Mouse (Mus musculus): ENCODE results near the gene Plcd1.
A peak's percentile ranks its signal among the peaks of the same experiment; 100 is the strongest.

The Plcd1 gene

DNA sequence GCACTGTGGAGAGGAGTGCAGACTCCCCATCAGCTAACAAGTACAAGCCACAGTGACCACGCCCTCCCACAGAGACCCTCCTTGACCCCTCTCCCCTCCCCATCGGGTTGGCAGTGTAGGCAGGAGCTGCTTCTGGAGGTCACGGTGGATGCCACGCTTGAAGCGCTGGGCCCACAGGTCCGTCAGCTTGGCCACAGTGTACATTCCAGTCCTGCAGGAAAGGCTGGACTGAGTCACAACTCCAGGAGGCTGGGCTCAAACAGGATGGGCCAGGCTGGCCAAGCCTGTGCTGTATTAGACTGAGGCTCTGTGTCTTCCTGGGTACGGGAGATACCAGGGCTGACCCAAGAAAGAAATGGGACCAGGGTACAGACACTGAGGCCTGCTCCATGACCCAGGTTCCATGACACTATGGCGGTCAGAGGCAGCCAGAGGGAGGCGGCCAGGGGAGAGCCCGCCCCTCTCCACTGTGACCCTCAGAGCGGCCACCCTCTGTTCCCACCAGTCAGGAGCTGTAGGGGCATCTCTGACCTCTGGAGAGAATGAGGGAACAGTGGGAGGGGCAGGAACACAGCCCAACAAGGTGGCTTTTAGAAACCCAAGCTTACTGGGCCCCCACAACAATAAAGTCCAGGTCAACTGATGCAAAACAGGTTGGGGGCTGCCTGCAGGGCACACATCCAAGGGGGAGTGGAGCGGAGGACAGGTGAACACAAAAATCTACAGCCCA, 1.6 kb downstream of the Plcd1 start:
- peak; percentile 76 for DNase-seq (ENCODE audit: low spot score)

DNA sequence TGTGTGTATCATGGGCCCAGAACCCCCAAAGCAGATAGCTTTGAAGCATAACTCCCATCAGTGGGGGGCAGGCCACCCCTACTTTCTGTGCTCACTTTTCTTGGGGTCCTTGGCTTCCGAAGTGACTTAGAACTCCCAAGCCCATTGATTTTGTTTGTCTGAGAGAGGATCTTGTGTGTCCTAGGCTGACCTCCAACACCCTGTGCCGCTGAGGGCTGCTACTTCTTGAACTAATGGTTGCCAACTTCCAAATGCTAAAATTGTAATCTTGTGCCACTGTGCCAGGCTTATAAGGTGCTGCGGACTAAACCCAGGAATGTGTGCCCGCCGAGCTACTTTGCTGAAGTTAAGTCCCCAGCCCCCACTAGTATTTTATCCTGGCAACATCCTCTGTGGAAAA, 2.8 kb downstream of the Plcd1 start:
- no peak for DNase-seq (ENCODE audit: low spot score)

DNA sequence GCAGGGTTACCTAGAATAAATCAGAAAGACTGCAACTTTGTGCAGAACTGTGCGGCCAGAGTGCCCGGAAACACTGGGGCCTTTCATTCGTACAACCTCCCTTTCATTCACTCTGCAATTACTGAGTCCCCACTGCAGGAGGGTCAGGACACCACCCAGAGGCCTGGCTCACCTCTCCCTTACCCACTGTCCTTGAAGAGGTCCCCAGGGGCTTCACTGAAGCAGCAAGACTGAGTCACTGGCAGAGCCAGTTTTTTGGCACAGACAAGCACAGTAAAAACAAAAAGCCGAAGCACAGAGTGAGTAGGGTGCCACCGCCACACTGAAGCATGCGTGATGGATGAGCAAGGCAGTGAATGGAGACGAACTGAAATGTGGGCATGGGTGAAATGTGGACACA, 3.9 kb downstream of the Plcd1 start:
- no peak for DNase-seq (ENCODE audit: low spot score)

DNA sequence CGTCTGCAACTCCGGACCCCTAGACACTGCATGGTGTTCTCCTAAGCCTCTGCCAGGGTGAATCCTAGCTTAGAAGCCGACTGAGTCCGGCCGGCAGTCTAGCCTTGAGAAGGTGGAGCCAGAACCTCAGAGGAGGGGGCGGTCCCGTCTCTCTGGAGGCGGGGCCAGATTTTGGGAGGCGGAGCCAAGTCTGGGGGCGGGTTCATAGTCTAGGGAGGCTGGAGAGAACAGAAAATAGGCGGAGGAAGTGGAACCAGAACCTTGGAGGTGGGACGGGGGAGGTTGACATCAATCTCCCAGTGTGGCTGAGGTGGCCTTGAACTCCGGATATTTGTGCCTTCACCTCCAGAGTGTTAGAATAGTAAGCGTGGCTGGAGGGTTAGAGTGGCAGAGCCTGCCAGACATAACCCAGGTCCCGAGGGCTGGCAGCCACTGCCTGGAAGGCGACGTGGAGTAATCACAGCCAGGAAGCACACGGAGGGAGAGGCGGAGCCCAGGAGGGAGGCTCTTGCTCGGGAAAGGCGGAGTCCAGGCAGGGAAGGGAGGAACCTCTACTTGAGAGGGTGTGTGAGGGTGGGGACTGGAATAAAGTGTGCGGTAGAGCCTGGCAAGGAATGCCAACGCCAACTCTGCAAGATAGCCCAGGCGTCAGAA, 5.0 kb downstream of the Plcd1 start:
- peak; percentile 92 for DNase-seq (ENCODE audit: low spot score)

DNA sequence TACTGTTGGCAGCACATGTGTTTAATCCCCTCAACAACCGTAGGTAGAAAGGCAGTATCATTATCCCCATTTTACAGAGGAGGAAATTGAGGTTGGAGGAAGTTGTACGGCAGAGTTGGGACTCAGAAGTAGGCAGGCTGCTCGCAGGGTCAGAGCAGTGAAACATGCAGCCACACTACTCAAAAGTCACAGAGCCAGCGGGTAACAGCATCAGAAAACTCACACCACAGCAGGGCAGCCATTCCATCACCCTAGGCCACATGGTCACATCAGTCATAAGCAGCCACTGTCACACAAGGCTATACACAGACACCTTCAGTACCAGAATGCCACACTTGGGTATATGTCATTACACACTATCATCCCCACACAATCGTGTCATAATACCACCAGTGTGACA, 6.0 kb downstream of the Plcd1 start:
- no peak for DNase-seq (ENCODE audit: low spot score)

DNA sequence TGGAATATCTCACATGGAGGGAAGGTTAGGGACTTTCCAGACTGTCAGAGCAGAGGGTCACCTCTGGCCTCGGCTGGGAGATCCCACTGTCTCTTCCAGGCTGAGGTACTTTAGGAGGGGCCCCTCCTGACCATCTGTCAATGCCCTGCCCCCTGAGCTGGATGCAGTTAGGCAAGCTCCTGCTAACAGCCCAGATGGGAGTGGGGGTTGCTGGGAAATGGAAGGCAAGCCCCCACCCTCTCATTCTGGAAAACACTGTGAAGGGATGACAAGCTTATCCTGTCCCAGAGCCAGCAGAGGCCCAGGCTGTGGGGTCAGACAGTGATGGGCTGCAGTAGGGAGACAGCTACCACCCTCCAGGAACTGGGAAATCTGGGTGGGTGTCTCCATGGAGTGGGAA, 6.9 kb downstream of the Plcd1 start:
- no peak for DNase-seq (ENCODE audit: low spot score)

DNA sequence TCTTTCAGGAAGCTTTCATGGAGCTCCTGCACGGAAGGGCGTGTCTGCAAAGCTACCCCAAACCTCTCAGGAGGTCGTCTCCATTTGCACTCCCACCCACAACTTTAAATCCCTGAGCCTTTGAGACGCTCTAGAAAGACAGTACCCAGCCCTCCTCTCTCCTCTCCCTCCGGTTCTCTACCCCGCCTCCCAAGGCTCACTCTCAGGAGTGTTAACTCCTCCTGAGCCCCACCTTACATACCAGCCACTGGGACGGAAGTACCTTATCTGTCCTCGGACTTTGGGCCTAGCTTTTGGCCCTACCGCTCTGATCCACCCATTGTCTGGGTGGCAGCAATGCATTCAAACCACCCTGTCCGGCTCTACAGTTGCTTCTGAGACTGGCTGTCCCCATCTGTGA, 9.3 kb downstream of the Plcd1 start:
- no peak for DNase-seq (ENCODE audit: low spot score)

DNA sequence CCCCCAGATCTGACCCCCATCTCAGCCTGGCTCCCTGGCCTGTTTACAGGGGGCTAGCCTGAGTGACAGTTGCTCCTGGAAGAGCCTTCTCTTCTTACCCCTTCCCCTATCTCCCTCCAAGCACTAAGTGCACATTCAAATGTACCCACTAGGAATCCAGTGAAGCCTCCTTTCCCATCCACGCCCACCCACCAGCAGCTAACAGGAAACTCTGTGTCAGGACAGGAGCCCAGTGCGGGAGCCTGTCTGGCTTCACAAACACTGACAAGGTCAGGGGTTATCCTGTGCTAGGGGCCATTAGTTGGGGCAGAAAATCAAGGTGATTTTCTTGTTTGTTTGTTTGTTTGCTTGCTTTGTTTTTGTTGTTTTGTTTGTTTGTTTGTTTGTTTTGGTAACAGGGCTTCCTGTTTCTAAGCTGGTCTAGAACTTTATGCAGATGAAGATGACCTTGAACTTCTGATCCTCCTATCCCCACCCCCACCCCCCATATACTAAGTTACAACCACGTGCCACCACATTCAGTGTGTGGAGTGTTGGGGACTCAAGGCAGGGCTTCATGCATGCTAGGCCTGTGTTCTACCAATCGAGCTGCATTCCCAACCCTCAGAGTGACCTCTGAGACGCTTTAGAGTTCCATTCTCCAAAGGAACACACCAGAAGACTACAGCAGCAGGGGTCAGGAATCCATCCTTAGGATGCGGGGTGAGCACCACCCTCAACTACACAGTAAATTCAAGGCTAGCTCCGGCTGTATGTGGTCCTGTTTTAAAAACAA, 10.5 kb downstream of the Plcd1 start:
- DNase-seq (ENCODE audit: low spot score): no peak

DNA sequence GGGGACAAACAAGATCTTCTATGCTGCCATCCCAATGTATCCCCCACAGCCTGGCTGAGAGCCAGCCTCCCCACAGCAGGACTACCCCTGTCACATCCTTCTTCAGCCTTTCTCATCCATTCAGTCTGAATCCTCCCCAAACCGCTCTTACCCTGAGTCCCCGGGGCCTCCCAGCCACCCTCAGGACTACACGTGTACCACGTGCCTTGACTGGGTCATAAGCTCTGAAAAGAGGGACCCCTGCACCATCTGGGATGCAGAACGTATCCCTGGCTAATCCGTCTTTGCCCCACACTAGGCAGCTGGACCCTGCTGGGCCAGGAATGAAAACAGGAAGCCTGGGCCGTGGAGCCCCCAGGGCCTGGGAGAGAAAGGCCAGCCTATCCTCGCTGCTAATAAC, 11.3 kb downstream of the Plcd1 start:
- DNase-seq (ENCODE audit: low spot score): no peak

DNA sequence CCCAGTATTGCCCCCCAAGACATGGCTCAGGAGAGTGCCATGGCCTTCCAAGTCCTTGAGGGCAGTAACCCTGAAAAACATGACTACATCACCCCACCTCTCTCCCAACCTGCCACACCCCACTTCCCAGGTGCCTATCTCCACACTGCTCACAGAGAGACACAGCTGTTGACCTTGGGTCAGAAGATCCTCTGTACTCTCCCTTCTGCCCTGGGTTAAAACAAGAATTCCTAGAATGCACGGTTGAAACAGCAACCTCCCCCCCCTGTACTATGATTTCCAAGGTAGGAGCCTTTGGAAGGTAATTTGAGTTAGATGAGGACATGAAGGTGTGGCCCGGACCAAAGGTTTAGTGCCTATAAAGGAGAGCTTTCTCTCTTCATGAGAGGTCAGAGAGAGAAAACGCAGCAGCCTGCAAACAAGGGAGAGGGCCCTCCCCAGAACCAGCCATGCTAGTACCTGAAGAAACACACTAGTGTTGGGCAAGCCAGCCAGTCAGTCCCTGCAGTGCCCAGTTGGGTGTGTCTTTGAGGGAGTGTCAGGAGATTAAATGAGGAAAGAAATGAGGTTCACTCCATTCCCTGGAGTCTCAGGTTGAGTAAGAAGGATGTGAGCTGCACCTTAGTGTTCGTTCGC, 13.1 kb downstream of the Plcd1 start:
- DNase-seq (ENCODE audit: low spot score): no peak

DNA sequence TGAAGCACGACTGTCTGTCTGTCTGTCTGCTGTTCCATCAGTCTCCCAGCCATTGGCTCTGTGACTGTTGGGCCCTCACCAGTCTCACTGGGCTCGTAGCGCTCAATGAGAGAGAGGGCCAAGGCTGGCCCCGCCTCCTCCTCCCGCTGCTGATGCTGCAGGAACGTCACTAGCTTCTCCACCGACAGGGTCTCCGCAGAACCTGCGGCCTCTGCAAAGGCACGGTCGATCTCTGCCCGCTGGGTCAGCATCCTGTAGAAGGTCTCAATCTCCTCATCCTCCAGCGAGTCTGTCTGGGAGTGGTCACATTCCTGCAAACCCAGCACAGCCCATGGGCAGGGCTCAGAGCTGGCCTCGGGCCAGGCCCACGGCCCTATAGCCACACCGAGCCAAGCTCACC, 17.6 kb downstream of the Plcd1 start:
- DNase-seq (ENCODE audit: low spot score): no peak

DNA sequence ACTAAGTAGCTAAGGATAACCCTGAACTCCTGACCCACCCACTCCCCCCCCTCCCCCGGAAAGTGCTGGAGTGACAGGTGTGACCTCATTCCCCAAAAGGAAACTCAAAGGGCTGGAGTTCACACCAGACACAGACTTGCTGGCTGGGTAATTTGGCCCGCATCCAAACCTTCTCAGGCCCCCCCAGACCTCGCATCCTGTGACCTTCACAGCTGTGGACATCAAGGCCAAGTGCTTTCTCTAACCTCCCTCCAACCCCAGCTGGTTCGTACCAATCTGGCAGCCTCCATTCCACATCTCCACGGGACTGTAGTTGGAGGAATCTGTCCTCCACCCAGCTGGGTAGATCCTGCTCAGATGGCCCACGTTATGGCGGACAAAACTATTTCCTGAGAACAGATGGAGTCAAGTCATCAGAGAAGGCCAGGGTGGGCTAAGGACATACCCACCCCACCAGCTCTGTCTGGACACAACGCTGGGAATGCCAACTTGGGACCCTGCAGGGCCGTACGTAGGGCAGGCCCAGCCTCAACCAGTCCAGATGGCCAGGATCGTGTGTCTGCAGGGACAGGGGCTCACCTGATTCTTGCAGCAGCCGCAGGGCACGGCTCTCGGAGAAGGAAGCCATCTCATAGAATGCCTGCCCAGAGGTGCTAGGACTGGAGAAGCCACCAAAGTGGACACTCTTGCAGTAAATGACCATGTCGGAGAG, 20.0 kb downstream of the Plcd1 start:
- DNase-seq (ENCODE audit: low spot score): no peak

DNA sequence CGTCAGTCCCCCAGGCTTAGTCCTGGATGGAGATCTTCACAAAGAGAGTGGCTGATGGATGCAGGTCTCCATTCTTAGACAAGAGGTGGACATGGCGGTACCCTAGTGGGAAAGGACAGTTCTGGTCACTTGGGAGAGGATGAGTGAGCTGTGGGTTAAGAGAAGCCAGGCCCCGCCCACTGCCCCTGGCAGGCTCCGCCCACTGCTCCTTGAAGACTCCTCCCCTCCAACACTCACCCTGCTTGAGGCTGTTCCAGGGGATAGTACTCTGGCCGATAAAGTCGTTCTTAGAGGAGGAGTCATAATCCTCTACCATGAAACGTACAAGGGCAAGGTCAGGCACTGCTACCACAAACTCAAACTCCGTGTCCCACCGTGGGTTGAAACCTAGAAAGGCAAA, 21.5 kb downstream of the Plcd1 start:
- no peak for DNase-seq (ENCODE audit: low spot score)

DNA sequence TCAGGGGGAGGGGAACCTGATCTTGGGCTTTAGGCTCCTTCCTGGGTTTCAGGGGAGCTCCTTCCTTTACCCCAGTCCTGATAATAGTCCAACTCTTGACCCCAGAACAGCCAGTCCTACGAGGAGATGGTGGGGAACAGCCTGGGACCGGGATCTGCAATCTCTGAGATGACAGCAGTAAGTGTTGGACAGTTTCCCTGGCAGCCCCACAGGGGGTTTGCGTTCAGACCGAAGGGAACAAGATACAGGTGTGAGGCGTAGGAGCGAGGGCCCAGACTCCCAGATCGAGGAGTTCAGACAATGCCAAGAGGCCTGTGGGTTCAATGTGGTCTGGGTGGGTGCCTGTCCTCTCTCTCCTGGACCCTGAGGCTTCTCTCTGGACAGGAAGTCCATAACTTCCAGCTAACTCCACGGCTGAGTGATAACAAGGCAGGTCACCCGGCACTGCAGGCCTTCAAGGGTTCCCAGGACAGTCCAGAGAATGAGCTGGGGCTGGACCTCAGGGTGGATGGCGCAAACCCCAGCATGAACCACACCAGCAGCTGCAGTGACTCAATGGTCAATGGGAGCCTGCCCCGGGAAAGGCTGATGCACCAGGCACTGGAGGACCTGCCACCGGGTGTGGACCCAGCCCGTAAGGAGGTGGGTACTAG, 23.0 kb downstream of the Plcd1 start:
- no peak for DNase-seq (ENCODE audit: low spot score)

DNA sequence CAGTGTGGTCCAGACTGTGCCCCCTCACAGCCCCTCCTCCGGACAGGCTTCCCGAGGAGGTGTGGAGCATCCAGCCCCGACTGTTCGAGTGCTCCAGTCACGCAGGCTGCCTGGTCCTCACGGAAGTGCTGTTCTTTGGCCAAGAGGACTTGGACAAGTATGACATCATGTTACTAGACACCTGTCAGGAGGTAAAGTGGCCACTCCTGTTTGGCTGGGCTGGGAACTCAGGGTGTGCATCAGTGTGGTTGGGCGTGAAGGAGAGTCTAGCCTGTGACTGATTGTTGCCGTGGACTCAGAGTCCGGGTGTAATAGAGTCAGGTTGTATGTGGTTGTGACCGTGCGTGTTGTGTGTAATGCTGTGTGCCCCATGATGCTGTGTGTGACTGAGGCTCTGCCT, 25.0 kb downstream of the Plcd1 start:
- peak; percentile 46 for DNase-seq (ENCODE audit: low spot score)

DNA sequence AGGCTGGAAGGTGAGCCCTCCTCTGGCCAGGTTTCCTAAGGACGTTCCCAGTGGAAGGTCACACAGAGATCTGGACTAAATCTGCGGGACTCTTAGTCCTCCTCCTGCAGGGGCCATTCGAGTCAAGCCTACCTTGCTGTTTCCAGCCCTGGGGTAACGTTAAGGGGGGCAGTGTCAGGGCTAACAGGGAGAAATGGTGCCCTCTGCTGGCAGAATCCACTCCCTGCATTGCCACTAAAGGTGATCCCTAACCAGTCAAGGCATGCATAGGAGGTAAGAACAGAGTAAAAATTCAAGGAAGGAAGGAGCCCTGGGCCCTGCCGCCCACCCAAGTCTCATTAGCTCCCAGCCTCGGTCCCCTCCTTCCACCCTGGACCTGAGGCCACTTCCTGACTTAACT, 25.7 kb downstream of the Plcd1 start:
- DNase-seq (ENCODE audit: low spot score): peak; percentile 85

DNA sequence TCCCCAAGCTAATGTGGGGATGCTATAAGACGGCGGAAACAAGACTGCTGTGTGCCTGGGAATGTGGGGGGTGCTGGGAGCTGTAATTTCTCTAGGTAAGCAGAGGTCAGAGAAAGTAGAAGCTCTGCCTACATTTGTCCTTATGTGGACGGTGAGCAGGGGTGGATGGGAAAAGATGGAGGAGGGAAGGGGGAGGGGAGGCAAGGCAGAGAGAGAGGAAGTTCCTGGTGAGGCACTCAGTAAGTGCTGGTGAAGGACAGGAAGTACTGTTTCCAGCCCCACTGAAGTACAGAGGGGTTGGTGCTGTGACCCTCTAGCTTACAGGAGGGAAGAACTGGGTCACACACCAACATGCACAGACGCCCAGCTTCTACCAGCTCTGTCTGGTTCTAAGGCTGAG, 29.0 kb downstream of the Plcd1 start:
- no peak for DNase-seq (ENCODE audit: low spot score)

DNA sequence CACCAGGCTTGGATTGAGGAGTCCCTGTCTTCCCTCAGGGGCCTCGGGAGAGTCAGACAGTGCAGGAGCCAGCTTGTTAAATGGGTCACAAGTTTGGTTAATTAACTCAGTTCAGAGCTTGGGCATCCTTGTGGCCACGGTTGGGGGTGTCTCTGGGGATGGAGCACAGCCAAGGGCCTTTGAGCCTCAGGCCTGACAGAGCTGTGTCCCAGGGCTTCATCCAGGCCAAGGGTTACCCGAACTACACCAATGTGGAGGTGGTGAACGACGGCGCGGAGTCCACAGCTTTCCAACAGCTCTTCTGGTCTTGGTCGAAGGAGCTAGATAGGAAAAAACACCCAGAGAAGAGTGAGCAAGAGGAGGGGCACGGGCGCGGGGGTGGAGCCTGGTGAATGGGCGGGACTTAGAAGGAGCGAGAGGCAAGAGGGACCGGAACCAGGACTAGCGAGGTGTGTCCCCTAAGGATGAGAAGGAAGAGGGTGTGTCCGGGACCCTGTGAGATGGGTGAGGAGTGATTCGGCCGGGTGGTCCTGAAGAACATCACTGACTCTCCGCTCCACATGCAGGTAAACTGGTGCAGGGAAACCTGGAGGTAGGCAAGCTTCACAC, 30.2 kb downstream of the Plcd1 start:
- no peak for DNase-seq (ENCODE audit: low spot score)

DNA sequence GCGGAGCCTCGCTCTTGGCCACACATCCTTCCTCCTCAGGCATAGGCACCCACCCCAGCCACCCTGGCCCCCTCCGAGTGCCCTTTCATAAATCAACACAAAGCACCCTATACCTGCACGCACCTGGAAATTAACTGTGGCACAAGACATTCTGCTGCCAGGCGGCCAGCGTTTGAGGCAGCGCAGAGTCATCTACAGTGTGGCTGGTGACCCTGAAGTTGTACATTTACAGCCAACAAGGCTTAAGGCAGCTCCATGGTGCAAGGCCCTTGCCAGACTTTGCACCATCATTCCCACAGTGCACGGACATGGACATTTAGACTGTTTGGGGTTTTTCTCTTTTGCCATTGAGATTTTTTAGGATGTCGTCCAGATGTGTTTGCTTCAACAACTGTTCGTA, 32.6 kb downstream of the Plcd1 start:
- DNase-seq (ENCODE audit: low spot score): no peak

DNA sequence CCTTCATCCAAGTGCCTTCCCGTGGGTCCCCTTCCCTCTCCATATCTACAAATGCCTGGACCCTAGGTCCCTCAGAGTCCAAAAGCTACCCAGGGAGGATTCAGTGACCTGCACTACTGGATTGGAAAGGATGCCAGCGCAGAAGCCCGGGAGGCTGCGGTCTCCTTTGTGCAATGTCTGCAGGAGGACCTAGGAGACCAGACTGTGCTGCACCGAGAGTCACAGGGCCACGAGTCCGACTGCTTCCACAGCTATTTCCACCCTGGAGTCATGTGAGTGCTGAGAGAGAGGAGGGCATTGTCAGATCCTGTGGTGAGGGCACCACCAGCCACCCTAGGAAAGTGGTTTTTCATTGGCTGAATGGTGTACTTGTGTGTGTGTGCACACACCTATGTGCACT, 35.1 kb downstream of the Plcd1 start:
- no peak for DNase-seq (ENCODE audit: low spot score)

DNA sequence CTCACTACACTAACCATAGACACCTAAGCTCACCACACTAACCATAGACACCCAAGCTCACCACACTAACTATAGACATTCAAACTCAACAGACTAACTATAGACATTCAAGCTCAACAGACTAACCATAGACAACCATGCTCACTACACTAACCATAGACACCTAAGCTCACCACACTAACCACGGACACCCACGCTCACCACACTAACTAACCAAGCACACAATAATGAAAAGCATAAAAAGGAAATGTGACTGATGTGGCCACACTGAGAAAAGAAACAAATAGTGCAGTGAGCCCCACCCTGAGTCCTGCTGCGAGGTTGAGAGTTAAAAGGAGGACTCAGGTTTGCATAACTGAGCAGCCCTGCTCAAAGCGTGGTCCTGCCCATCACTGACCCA, 38.0 kb downstream of the Plcd1 start:
- DNase-seq (ENCODE audit: low spot score): no peak

Measured in urinary bladder, postnatal 14 days (tissue).